Mouse (Mus musculus): ENCODE measurements around the gene Cib1. TPM values are rescaled to one million over a fixed set of nuclear protein-coding genes. Genes with fewer than 3 reads are reported as not detected.

The Cib1 gene
- polyA plus RNA-seq, 1 experiment from 2014 or later: 123 TPM

- Histone ChIP-seq H3K4me1 (ENCODE audit: insufficient read depth, low read depth, low read length) (peaks cover 34% of the 10 kb centered on the region), H3K27me3 (replicated peaks; ENCODE audit: insufficient read depth, low read length) (no peaks in the 10 kb centered on the region), H3K27ac (ENCODE audit: low read length) (peak overlapping the region; percentile 83), H3K36me3 (ENCODE audit: insufficient read depth, low read length) (no peaks in the 10 kb centered on the region), H3K9ac (replicated peaks; ENCODE audit: low read depth) (no peak overlapping the region), H3K9me3 (ENCODE audit: low read length) (no peaks in the 10 kb centered on the region), H3K4me3 (ENCODE audit: low read depth, low read length) (no peak overlapping the region), H3K4me2 (replicated peaks; ENCODE audit: low read depth, low read length) (peak overlapping the region; percentile 12)
- ATAC-seq: peak; percentile 78
- WGBS: 42% methylated on average over 18 of the region's 18 CpGs
- TF ChIP-seq EP300 (IDR thresholded peaks at IDR 0.05): peak; percentile 78
- TF ChIP-seq CTCF (IDR thresholded peaks at IDR 0.05): no peak
- DNase-seq (ENCODE audit: low spot score): peak; percentile 83
Observed at GRCm38 (mm10) chr7:80208026-80208642, 24.5 kb downstream of the Cib1 start.

- peak; percentile 62 for DNase-seq (ENCODE audit: low spot score)
Observed at GRCm38 (mm10) chr7:80207314-80207731, 25.3 kb downstream of the Cib1 start.

GRCm38 (mm10) chr7:80205705-80206589 is 26.7 kb downstream of the Cib1 start:
- Histone ChIP-seq H3K27me3 (replicated peaks; ENCODE audit: insufficient read depth, low read length) (no peaks in the 10 kb centered on the region), H3K9ac (replicated peaks; ENCODE audit: low read depth) (no peak overlapping the region), H3K4me3 (ENCODE audit: low read depth, low read length) (no peak overlapping the region), H3K9me3 (ENCODE audit: low read length) (no peaks in the 10 kb centered on the region), H3K36me3 (ENCODE audit: insufficient read depth, low read length) (no peaks in the 10 kb centered on the region), H3K4me1 (ENCODE audit: insufficient read depth, low read depth, low read length) (peaks cover 34% of the 10 kb centered on the region), H3K4me2 (replicated peaks; ENCODE audit: low read depth, low read length) (no peak overlapping the region), H3K27ac (ENCODE audit: low read length) (no peak overlapping the region)
- 70% methylated on average over 12 of the region's 12 CpGs for WGBS
- DNase-seq (ENCODE audit: low spot score): no peak
- no peak for ATAC-seq
- no peak for TF ChIP-seq EP300 (IDR thresholded peaks at IDR 0.05)
- no peak for TF ChIP-seq CTCF (IDR thresholded peaks at IDR 0.05)

More at GRCm38 (mm10) chr7:80207314-80207731, 25.3 kb downstream of the Cib1 start:
- no peaks in the 10 kb centered on the region for H3K27me3 ChIP-seq (replicated peaks; ENCODE audit: insufficient read depth, low read length)
- H3K4me1 ChIP-seq (ENCODE audit: insufficient read depth, low read depth, low read length): peaks cover 34% of the 10 kb centered on the region
- H3K9me3 ChIP-seq (ENCODE audit: low read length): no peaks in the 10 kb centered on the region
- peak overlapping the region; percentile 12; the same call in 1 of the 2 replicates for H3K4me2 ChIP-seq (replicated peaks; ENCODE audit: low read depth, low read length)
- H3K27ac ChIP-seq (ENCODE audit: low read length): peak overlapping the region; percentile 83
- whole genome bisulfite sequencing: 43% methylated on average over 3 of the region's 3 CpGs
- H3K9ac ChIP-seq (replicated peaks; ENCODE audit: low read depth): no peak overlapping the region
- H3K4me3 ChIP-seq (ENCODE audit: low read depth, low read length): no peak overlapping the region
- no peaks in the 10 kb centered on the region for H3K36me3 ChIP-seq (ENCODE audit: insufficient read depth, low read length)
- no peak for TF ChIP-seq CTCF (IDR thresholded peaks at IDR 0.05)
- no peak for TF ChIP-seq EP300 (IDR thresholded peaks at IDR 0.05)
- peak; percentile 18; the same call in 1 of the 2 replicates for ATAC-seq

- Histone ChIP-seq H3K4me1 (ENCODE audit: insufficient read depth, low read depth, low read length) (peaks cover 33% of the 10 kb centered on the region), H3K36me3 (ENCODE audit: insufficient read depth, low read length) (no peaks in the 10 kb centered on the region), H3K27me3 (replicated peaks; ENCODE audit: insufficient read depth, low read length) (no peaks in the 10 kb centered on the region), H3K27ac (ENCODE audit: low read length) (no peak overlapping the region), H3K4me2 (replicated peaks; ENCODE audit: low read depth, low read length) (no peak overlapping the region), H3K9ac (replicated peaks; ENCODE audit: low read depth) (no peak overlapping the region), H3K4me3 (ENCODE audit: low read depth, low read length) (no peak overlapping the region), H3K9me3 (ENCODE audit: low read length) (no peaks in the 10 kb centered on the region)
- DNase-seq (ENCODE audit: low spot score): no peak
- TF ChIP-seq CTCF (IDR thresholded peaks at IDR 0.05) (no peak), EP300 (IDR thresholded peaks at IDR 0.05) (no peak)
- no peak for ATAC-seq
- 86% methylated on average over 7 of the region's 7 CpGs for WGBS
Observed at GRCm38 (mm10) chr7:80204961-80205360, 27.7 kb downstream of the Cib1 start.

- Histone ChIP-seq H3K4me1 (ENCODE audit: insufficient read depth, low read depth, low read length) (peaks cover 31% of the 10 kb centered on the region), H3K36me3 (ENCODE audit: insufficient read depth, low read length) (no peaks in the 10 kb centered on the region), H3K4me2 (replicated peaks; ENCODE audit: low read depth, low read length) (no peak overlapping the region), H3K9ac (replicated peaks; ENCODE audit: low read depth) (no peak overlapping the region), H3K27ac (ENCODE audit: low read length) (no peak overlapping the region), H3K9me3 (ENCODE audit: low read length) (no peaks in the 10 kb centered on the region), H3K27me3 (replicated peaks; ENCODE audit: insufficient read depth, low read length) (no peaks in the 10 kb centered on the region), H3K4me3 (ENCODE audit: low read depth, low read length) (no peak overlapping the region)
- TF ChIP-seq CTCF (IDR thresholded peaks at IDR 0.05) (no peak), EP300 (IDR thresholded peaks at IDR 0.05) (no peak)
- ATAC-seq (no peak), DNase-seq (ENCODE audit: low spot score) (no peak)
- 76% methylated on average over 4 of the region's 4 CpGs for WGBS
Observed at GRCm38 (mm10) chr7:80204362-80204761, 28.3 kb downstream of the Cib1 start.

GRCm38 (mm10) chr7:80203638-80204096 is 28.9 kb downstream of the Cib1 start:
- no peak overlapping the region for H3K9ac ChIP-seq (replicated peaks; ENCODE audit: low read depth)

More at GRCm38 (mm10) chr7:80203638-80204096, 28.9 kb downstream of the Cib1 start:
- Histone ChIP-seq H3K4me3 (ENCODE audit: low read depth, low read length) (no peak overlapping the region), H3K36me3 (ENCODE audit: insufficient read depth, low read length) (no peaks in the 10 kb centered on the region), H3K27me3 (replicated peaks; ENCODE audit: insufficient read depth, low read length) (no peaks in the 10 kb centered on the region), H3K27ac (ENCODE audit: low read length) (no peak overlapping the region), H3K9me3 (ENCODE audit: low read length) (no peaks in the 10 kb centered on the region), H3K4me2 (replicated peaks; ENCODE audit: low read depth, low read length) (no peak overlapping the region), H3K4me1 (ENCODE audit: insufficient read depth, low read depth, low read length) (peaks cover 32% of the 10 kb centered on the region)
- TF ChIP-seq CTCF (IDR thresholded peaks at IDR 0.05) (no peak), EP300 (IDR thresholded peaks at IDR 0.05) (no peak)
- WGBS: 55% methylated on average over 12 of the region's 12 CpGs
- no peak for ATAC-seq
- DNase-seq (ENCODE audit: low spot score): no peak
